Mouse (Mus musculus) heart, embryonic 14.5 days (tissue): ENCODE results near the gene As3mt. TPM values are rescaled to one million over a fixed set of nuclear protein-coding genes. Genes with fewer than 3 reads are reported as not detected.

ENCODE experiments used
- ATAC-seq: fragments of 200-750 bp; cut with Nextera tagmentation; 2 replicates; pipeline ENCODE4 v1.8.0; 2017; ENCODE audit warnings: low read depth, moderate TSS enrichment; ENCODE audit not compliant: insufficient number of reproducible peaks, insufficient read depth, low FRiP score
- H3K27ac ChIP-seq, 2 experiments: fragments of 200-500 bp in 1 of 2; fragments of 300-500 bp in 1 of 2; sonication (generic) in 1 of 2; replicated peaks in 1 of 2; 2 replicates each; pipeline ENCODE4 v1.5.1; 2012 to 2014; ENCODE audit warnings: low read depth in 2 of 2, low read length in 2 of 2, control low read depth in 1 of 2, mild to moderate bottlenecking in 1 of 2, mixed read lengths in 1 of 2; ENCODE audit not compliant: control insufficient read depth in 1 of 2, insufficient read depth in 1 of 2
- H3K27me3 ChIP-seq: fragments of 300-500 bp; sonication (generic); 2 replicates; pipeline ENCODE4 v1.6.1; 2014; ENCODE audit warnings: mild to moderate bottlenecking, low read length, control low read depth; ENCODE audit not compliant: control insufficient read depth, insufficient read depth
- H3K36me3 ChIP-seq: fragments of 300-500 bp; sonication (generic); 2 replicates; pipeline ENCODE4 v1.6.1; 2014; ENCODE audit warnings: mild to moderate bottlenecking, control low read depth, low read length, mixed read lengths; ENCODE audit not compliant: control insufficient read depth, insufficient read depth
- H3K4me1 ChIP-seq, 2 experiments: fragments of 200-500 bp in 1 of 2; fragments of 300-500 bp in 1 of 2; sonication (generic) in 1 of 2; 2 replicates each; pipeline ENCODE4 v1.6.1; 2012 to 2014; ENCODE audit warnings: low read length in 2 of 2, control low read depth in 1 of 2, mixed read lengths in 1 of 2; ENCODE audit not compliant: control insufficient read depth in 2 of 2, insufficient read depth in 2 of 2
- H3K4me2 ChIP-seq: fragments of 300-500 bp; sonication (generic); 2 replicates; pipeline ENCODE4 v1.6.1; 2014; ENCODE audit warnings: mild to moderate bottlenecking, low read length
- H3K4me3 ChIP-seq, 2 experiments: fragments of 200-500 bp in 1 of 2; fragments of 300-500 bp in 1 of 2; sonication (generic) in 1 of 2; 2 replicates each; pipeline ENCODE4 v1.5.1; 2012 to 2014; ENCODE audit warnings: low read length in 2 of 2, mild to moderate bottlenecking in 2 of 2, control low read depth in 1 of 2, low read depth in 1 of 2, moderate library complexity in 1 of 2; ENCODE audit not compliant: control insufficient read depth in 1 of 2, insufficient read depth in 1 of 2
- H3K9ac ChIP-seq: fragments of 300-500 bp; sonication (generic); 2 replicates; pipeline ENCODE4 v1.6.1; 2014; ENCODE audit warnings: mild to moderate bottlenecking, low read length
- H3K9me3 ChIP-seq: fragments of 300-500 bp; sonication (generic); 2 replicates; pipeline ENCODE4 v1.6.1; 2016; ENCODE audit warnings: low read length, control low read depth; ENCODE audit not compliant: control insufficient read depth
- WGBS: fragments of 180-500 bp; shearing (Covaris S2); extraction: QIAGEN DNeasy Blood & Tissue Kit; methylation state at CpG from one replicate; pipeline ENCODE4 v1.1.7; 2014; 5-methylcytosine and 5-hydroxymethylcytosine counted together
- polyA plus RNA-seq: library from polyadenylated mRNA; unstranded; fragments of >200 nt; fragmentation: Nextera tagmentation; extraction: Ambion mirVana; gene quantifications from 2 replicates; pipeline ENCODE4 v1.2.1, GENCODE M21; 2014

The As3mt gene
- polyA plus RNA-seq: 49.8 and 55.5 TPM in 2 replicates

GRCm38 (mm10) chr19:46707296-46708151 lies at the start of gene As3mt:
TSS of gene As3mt (plus strand) at chr19:46707458.
- Histone ChIP-seq H3K4me1 (peaks cover 10 to 19% of the 10 kb centered on the region in 2 experiments), H3K27me3 (no peaks in the 10 kb centered on the region), H3K9ac (peak within 1 kb of the TSS; percentile 79), H3K27ac (peak within 1 kb of the TSS; percentile 55), H3K9me3 (no peaks in the 10 kb centered on the region), H3K4me2 (peak within 1 kb of the TSS; percentile 80), H3K4me3 (peak within 1 kb of the TSS; percentile 61 to 69), H3K36me3 (peaks cover 30% of the 10 kb centered on the region)
- 6% methylated on average over 31 of the region's 31 CpGs for WGBS
- ATAC-seq: peak; percentile 72

- Histone ChIP-seq H3K4me3 (no peak overlapping the region), H3K4me2 (no peak overlapping the region), H3K36me3 (peaks cover 41% of the 10 kb centered on the region), H3K27me3 (no peaks in the 10 kb centered on the region), H3K9me3 (no peaks in the 10 kb centered on the region), H3K9ac (no peak overlapping the region), H3K4me1 (peaks cover 6 to 31% of the 10 kb centered on the region in 2 experiments), H3K27ac (no peak overlapping the region)
- ATAC-seq: no peak
- 95% methylated on average over 7 of the region's 7 CpGs for WGBS
Measured at GRCm38 (mm10) chr19:46658348-46658747, 48.9 kb upstream of the As3mt start.

- Histone ChIP-seq H3K27me3 (no peaks in the 10 kb centered on the region), H3K4me3 (no peak overlapping the region), H3K9me3 (no peaks in the 10 kb centered on the region), H3K27ac (no peak overlapping the region), H3K9ac (no peak overlapping the region), H3K4me2 (no peak overlapping the region), H3K36me3 (peaks cover 36% of the 10 kb centered on the region), H3K4me1 (peaks cover 6 to 29% of the 10 kb centered on the region in 2 experiments)
- WGBS: 48% methylated on average over 9 of the region's 9 CpGs
- ATAC-seq: no peak
Measured at GRCm38 (mm10) chr19:46658851-46659250, 48.4 kb upstream of the As3mt start.

- no peaks in the 10 kb centered on the region for H3K27me3 ChIP-seq
- peaks cover 6 to 26% of the 10 kb centered on the region in 2 experiments for H3K4me1 ChIP-seq
- H3K4me2 ChIP-seq: no peak overlapping the region
- H3K9me3 ChIP-seq: no peaks in the 10 kb centered on the region
- no peak for ATAC-seq
- no peak overlapping the region for H3K27ac ChIP-seq
- 51% methylated on average over 4 of the region's 4 CpGs for WGBS
- H3K4me3 ChIP-seq: no peak overlapping the region
- H3K36me3 ChIP-seq: peaks cover 9% of the 10 kb centered on the region
- no peak overlapping the region for H3K9ac ChIP-seq
Measured at GRCm38 (mm10) chr19:46661511-46661910, 45.7 kb upstream of the As3mt start.

GRCm38 (mm10) chr19:46662214-46662613 lies 45.0 kb upstream of the As3mt start:
- Histone ChIP-seq H3K4me1 (peaks cover 6 to 25% of the 10 kb centered on the region in 2 experiments; a peak in 3 of 4 replicates), H3K27me3 (no peaks in the 10 kb centered on the region), H3K9me3 (no peaks in the 10 kb centered on the region), H3K4me3 (no peak overlapping the region), H3K36me3 (peaks cover 5% of the 10 kb centered on the region; the same call in 1 of the 2 replicates), H3K9ac (no peak overlapping the region), H3K4me2 (no peak overlapping the region), H3K27ac (no peak overlapping the region)
- ATAC-seq: no peak
- WGBS: 66% methylated on average over 8 of the region's 8 CpGs

- H3K36me3 ChIP-seq: peaks cover 5% of the 10 kb centered on the region; the same call in 1 of the 2 replicates
- H3K27ac ChIP-seq: no peak overlapping the region
- no peaks in the 10 kb centered on the region for H3K9me3 ChIP-seq
- peaks cover 6 to 25% of the 10 kb centered on the region in 2 experiments; a peak in 3 of 4 replicates for H3K4me1 ChIP-seq
- H3K27me3 ChIP-seq: no peaks in the 10 kb centered on the region
- no peak overlapping the region for H3K4me3 ChIP-seq
- no peak overlapping the region for H3K4me2 ChIP-seq
- H3K9ac ChIP-seq: no peak overlapping the region
- ATAC-seq: no peak
- 80% methylated on average over 6 of the region's 6 CpGs for WGBS
Measured at GRCm38 (mm10) chr19:46662784-46663183, 44.5 kb upstream of the As3mt start.

GRCm38 (mm10) chr19:46665474-46665873 lies 41.8 kb upstream of the As3mt start:
- H3K9me3 ChIP-seq: no peaks in the 10 kb centered on the region
- no peak overlapping the region for H3K4me3 ChIP-seq
- WGBS: 50% methylated on average over 7 of the region's 7 CpGs
- no peak overlapping the region for H3K4me2 ChIP-seq
- no peak overlapping the region for H3K27ac ChIP-seq
- H3K4me1 ChIP-seq: peaks cover 6 to 15% of the 10 kb centered on the region in 2 experiments; a peak in 2 of 4 replicates
- ATAC-seq: no peak
- H3K36me3 ChIP-seq: no peaks in the 10 kb centered on the region
- no peak overlapping the region for H3K9ac ChIP-seq
- no peaks in the 10 kb centered on the region for H3K27me3 ChIP-seq
